ENCODE assay signal across 28 mouse cellular contexts in genomic region chr11:8462827-8463405, GRCm38 (mm10).
DNase-seq lines count a peak whose midpoint lies in the region; ATAC-seq and TF ChIP-seq lines count a peak whose summit lies in the region.
"Had no signal": no experiment of that assay in that cellular context is flagged by ENCODE, and none has a peak within 500 bp of the region (broad histone marks: within the 10 kb centered on the region; RNA-seq: fewer than 3 reads in every experiment).

No protein-coding gene starts in this region.

- H3K4me2 ChIP-seq in kidney, postnatal 0 days (ENCODE audit: low read length) = no peak overlapping the region
- H3K4me2 ChIP-seq in kidney, embryonic 16.5 days (replicated peaks; ENCODE audit: low read depth, low read length) = no peak overlapping the region
- H3K4me2 ChIP-seq: forebrain, embryonic 12.5 days; heart, embryonic 15.5 days; hindbrain, embryonic 15.5 days; limb, embryonic 13.5 days; liver, embryonic 11.5 days; lung, embryonic 15.5 days; neural tube, embryonic 12.5 days had no signal

- DNase-seq in gastrocnemius, adult 2 months = no peak
- DNase-seq in gastrocnemius, postnatal 10 days = no peak
- DNase-seq in kidney, postnatal 0 days (ENCODE audit: low spot score) = no peak
- peak; percentile 50 for DNase-seq in 3T3-L1 (ENCODE audit: low read depth, low spot score)
- no peak for DNase-seq in spleen, adult 18-20 months
- DNase-seq: adrenal gland, adult 2 months; adrenal gland, postnatal 36 days; cerebellum, adult 2 months; cerebellum, postnatal 14 days; forebrain, postnatal 0 days; gastrocnemius, postnatal 14 days; kidney, adult 8-10 months; kidney, postnatal 14 days; lung, postnatal 36 days; midbrain, embryonic 14.5 days; right cerebral cortex, adult 18-20 months had no signal

- peak overlapping the region; percentile 35 for H3K27ac ChIP-seq in gastrocnemius, adult 2 months
- H3K27ac ChIP-seq in kidney, postnatal 0 days = peak overlapping the region; percentile 8; the same call in 1 of the 2 replicates
- H3K27ac ChIP-seq in kidney, embryonic 16.5 days (ENCODE audit: low read length) = no peak overlapping the region
- peak overlapping the region; percentile 85 for H3K27ac ChIP-seq in embryonic fibroblast, embryonic 13.5 days (ENCODE audit: insufficient read depth, low read length)
- H3K27ac ChIP-seq: forebrain, embryonic 12.5 days; heart, embryonic 15.5 days; hindbrain, embryonic 15.5 days; left cerebral cortex, adult 2 months; limb, embryonic 13.5 days; lung, embryonic 15.5 days; neural tube, embryonic 12.5 days had no signal

- no peak overlapping the region for H3K4me3 ChIP-seq in gastrocnemius, adult 2 months
- H3K4me3 ChIP-seq in kidney, postnatal 0 days (replicated peaks; ENCODE audit: low read depth, low read length) = no peak overlapping the region
- H3K4me3 ChIP-seq in kidney, embryonic 16.5 days (ENCODE audit: low read length) = no peak overlapping the region
- H3K4me3 ChIP-seq in embryonic fibroblast, embryonic 13.5 days (ENCODE audit: insufficient read depth, low read length) = no peak overlapping the region
- H3K4me3 ChIP-seq: forebrain, embryonic 12.5 days; heart, embryonic 15.5 days; hindbrain, embryonic 15.5 days; left cerebral cortex, adult 2 months; limb, embryonic 13.5 days; lung, embryonic 15.5 days; megakaryocyte, embryonic 14.5 days; neural tube, embryonic 12.5 days had no signal

- ATAC-seq in kidney, postnatal 0 days (replicated peaks; ENCODE audit: low FRiP score, low read depth) = no peak
- no peak for ATAC-seq in kidney, embryonic 16.5 days (ENCODE audit: low FRiP score, low TSS enrichment)
- ATAC-seq: forebrain, postnatal 0 days had no signal

- no peak overlapping the region for H3K9ac ChIP-seq in kidney, postnatal 0 days (ENCODE audit: low read depth, low read length)
- H3K9ac ChIP-seq in kidney, embryonic 16.5 days (replicated peaks; ENCODE audit: low read length) = no peak overlapping the region
- H3K9ac ChIP-seq: forebrain, embryonic 12.5 days; forebrain, postnatal 0 days; heart, embryonic 15.5 days; hindbrain, embryonic 15.5 days; limb, embryonic 13.5 days; lung, embryonic 15.5 days; neural tube, embryonic 12.5 days had no signal

- TF ChIP-seq POLR2A in embryonic fibroblast, embryonic 13.5 days (IDR thresholded peaks at IDR 0.05; ENCODE audit: low read depth, low read length) = no peak

- H3K9me3 ChIP-seq in kidney, postnatal 0 days (replicated peaks; ENCODE audit: low read length) = no peaks in the 10 kb centered on the region
- no peaks in the 10 kb centered on the region for H3K9me3 ChIP-seq in kidney, embryonic 16.5 days (ENCODE audit: low read length)
- H3K9me3 ChIP-seq: forebrain, embryonic 12.5 days; heart, embryonic 15.5 days; hindbrain, embryonic 15.5 days; limb, embryonic 13.5 days; lung, embryonic 15.5 days; megakaryocyte, embryonic 14.5 days; neural tube, embryonic 12.5 days had no signal

- TF ChIP-seq CTCF in gastrocnemius, adult 2 months (IDR thresholded peaks at IDR 0.05) = no peak
- TF ChIP-seq CTCF in kidney, postnatal 0 days (IDR thresholded peaks at IDR 0.05; ENCODE audit: low read depth) = no peak
- no peak for TF ChIP-seq CTCF in embryonic fibroblast, embryonic 13.5 days (IDR thresholded peaks at IDR 0.05; ENCODE audit: borderline replicate concordance, insufficient read depth, low read length)

- 0 out of 2 replicates have a peak, but pooled peaks cover 6% of the 10 kb centered on the region for H3K36me3 ChIP-seq in kidney, postnatal 0 days (ENCODE audit: insufficient read depth, low read length)
- peaks cover 18% of the 10 kb centered on the region for H3K36me3 ChIP-seq in kidney, embryonic 16.5 days (ENCODE audit: insufficient read depth, low read length)
- H3K36me3 ChIP-seq: forebrain, embryonic 12.5 days; G1E; hindbrain, embryonic 15.5 days; neural tube, embryonic 12.5 days had no signal

- WGBS in kidney, postnatal 0 days = 95% methylated on average over 3 of the region's 3 CpGs
- WGBS in kidney, embryonic 16.5 days = 97% methylated on average over 3 of the region's 3 CpGs

- intact Hi-C loops in gastrocnemius, adult 2 months (cut with DNase I) = no loop called here

- H3K27me3 ChIP-seq in kidney, postnatal 0 days (ENCODE audit: insufficient read depth, low read length) = no peaks in the 10 kb centered on the region
- no peaks in the 10 kb centered on the region for H3K27me3 ChIP-seq in kidney, embryonic 16.5 days (ENCODE audit: insufficient read depth, low read length)
- H3K27me3 ChIP-seq: forebrain, embryonic 12.5 days; heart, embryonic 15.5 days; hindbrain, embryonic 15.5 days; limb, embryonic 13.5 days; lung, embryonic 15.5 days; neural tube, embryonic 12.5 days had no signal

- H3K4me1 ChIP-seq in kidney, postnatal 0 days (replicated peaks; ENCODE audit: insufficient read depth, low read length) = peaks cover 16% of the 10 kb centered on the region
- peaks cover 39% of the 10 kb centered on the region for H3K4me1 ChIP-seq in kidney, embryonic 16.5 days (ENCODE audit: insufficient read depth, low read length)
- H3K4me1 ChIP-seq in embryonic fibroblast, embryonic 13.5 days (ENCODE audit: control insufficient read depth, insufficient read depth, low read length) = peaks cover 25% of the 10 kb centered on the region
- H3K4me1 ChIP-seq: megakaryocyte, embryonic 14.5 days had no signal
